Mouse (Mus musculus) heart, embryonic 13.5 days (tissue): ENCODE results near the gene Dppa5a. TPM values are rescaled to one million over a fixed set of nuclear protein-coding genes. Genes with fewer than 3 reads are reported as not detected.
"Not testable (repeated sequence)": the region's sequence is repeated elsewhere in the genome, so short reads cannot be mapped to it uniquely, and the experiment has no call there.

Experiments
- ATAC-seq: fragments of 200-750 bp; cut with Nextera tagmentation; 2 replicates; pipeline ENCODE4 v1.8.0; 2017; ENCODE audit warnings: moderate TSS enrichment; ENCODE audit not compliant: insufficient number of reproducible peaks, low FRiP score, low TSS enrichment; ENCODE audit errors: extremely low read depth
- H3K27ac ChIP-seq: fragments of 300-500 bp; sonication (generic); replicated peaks from 2 replicates; pipeline ENCODE4 v1.5.1; 2015; ENCODE audit warnings: moderate library complexity, mild to moderate bottlenecking, inconsistent platforms
- H3K27me3 ChIP-seq: fragments of 300-500 bp; sonication (generic); replicated peaks from 2 replicates; pipeline ENCODE4 v1.6.1; 2015; ENCODE audit warnings: mild to moderate bottlenecking, inconsistent platforms
- H3K36me3 ChIP-seq: fragments of 300-500 bp; sonication (generic); 2 replicates; pipeline ENCODE4 v1.6.1; 2015; ENCODE audit warnings: mild to moderate bottlenecking, inconsistent platforms
- H3K4me1 ChIP-seq: fragments of 300-500 bp; sonication (generic); 2 replicates; pipeline ENCODE4 v1.6.1; 2015; ENCODE audit warnings: inconsistent platforms
- H3K4me2 ChIP-seq: fragments of 300-500 bp; sonication (generic); 2 replicates; pipeline ENCODE4 v1.6.1; 2015; ENCODE audit warnings: inconsistent platforms, mild to moderate bottlenecking, moderate library complexity
- H3K4me3 ChIP-seq: fragments of 300-500 bp; sonication (generic); 2 replicates; pipeline ENCODE4 v1.5.1; 2015; ENCODE audit warnings: moderate library complexity, mild to moderate bottlenecking, inconsistent platforms
- H3K9ac ChIP-seq: fragments of 300-500 bp; sonication (generic); 2 replicates; pipeline ENCODE4 v1.6.1; 2015; ENCODE audit warnings: inconsistent platforms, mild to moderate bottlenecking, moderate library complexity
- H3K9me3 ChIP-seq: fragments of 300-500 bp; sonication (generic); 2 replicates; pipeline ENCODE4 v1.6.1; 2016; ENCODE audit warnings: inconsistent platforms
- WGBS: fragments of 180-500 bp; shearing (Covaris S2); methylation state at CpG from one replicate; pipeline ENCODE4 v1.1.7; 2015; ENCODE audit warnings: mixed read lengths; 5-methylcytosine and 5-hydroxymethylcytosine counted together
- polyA plus RNA-seq: library from polyadenylated mRNA; unstranded; fragments of >200 nt; fragmentation: Nextera tagmentation; extraction: Ambion mirVana; gene quantifications from 2 replicates; pipeline ENCODE4 v1.2.1, GENCODE M21; 2015

Gene Dppa5a
- polyA plus RNA-seq = not detected in 2 replicates

- not testable (repeated sequence) for H3K9me3 ChIP-seq, H3K9ac ChIP-seq, H3K4me2 ChIP-seq, H3K27me3 ChIP-seq, H3K27ac ChIP-seq, ATAC-seq, H3K36me3 ChIP-seq, H3K4me3 ChIP-seq, H3K4me1 ChIP-seq
- 80% methylated on average over 16 of the region's 16 CpGs for WGBS
These were observed at the start of gene Dppa5a for GRCm38 (mm10) chr9:78367959-78368358. TSS of gene Dppa5a (minus strand) at chr9:78368177.

- H3K9me3 ChIP-seq = no peaks in the 10 kb centered on the region
- no peaks in the 10 kb centered on the region for H3K36me3 ChIP-seq
- H3K27me3 ChIP-seq = peaks cover 27% of the 10 kb centered on the region
- H3K4me2 ChIP-seq = no peak overlapping the region
- H3K4me3 ChIP-seq = no peak overlapping the region
- H3K4me1 ChIP-seq = no peaks in the 10 kb centered on the region
- H3K9ac ChIP-seq = no peak overlapping the region
- 90% methylated on average over 7 of the region's 7 CpGs for WGBS
- no peak overlapping the region for H3K27ac ChIP-seq
- ATAC-seq = no peak
These were observed 33.6 kb upstream of the Dppa5a start for GRCm38 (mm10) chr9:78401596-78401995.

DNA sequence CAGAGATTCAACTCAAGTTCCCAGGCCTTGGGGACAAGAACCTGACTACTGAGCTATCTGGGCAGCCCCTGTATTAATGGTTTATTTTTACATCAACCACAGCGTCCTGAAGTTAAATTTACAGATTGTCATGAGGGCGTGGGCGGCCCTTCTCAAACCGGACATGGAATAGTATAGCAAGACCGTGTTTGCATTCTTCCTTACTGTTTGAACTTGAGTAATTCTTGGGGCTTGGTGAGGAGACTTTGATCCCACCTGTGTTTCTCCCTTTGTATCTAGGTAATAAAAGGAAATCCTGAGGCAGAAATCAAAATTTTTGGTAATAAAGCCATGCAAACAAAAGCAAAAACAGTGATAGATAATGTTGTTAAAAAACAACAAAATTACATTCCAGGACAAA is 32.6 kb upstream of the Dppa5a start:
- no peak for ATAC-seq
- H3K4me2 ChIP-seq = no peak overlapping the region
- H3K9ac ChIP-seq = no peak overlapping the region
- H3K4me1 ChIP-seq = peaks cover 9% of the 10 kb centered on the region
- no peaks in the 10 kb centered on the region for H3K9me3 ChIP-seq
- no peaks in the 10 kb centered on the region for H3K36me3 ChIP-seq
- 78% methylated on average over 5 of the region's 5 CpGs for WGBS
- peaks cover 37% of the 10 kb centered on the region for H3K27me3 ChIP-seq
- H3K4me3 ChIP-seq = no peak overlapping the region
- H3K27ac ChIP-seq = no peak overlapping the region

DNA sequence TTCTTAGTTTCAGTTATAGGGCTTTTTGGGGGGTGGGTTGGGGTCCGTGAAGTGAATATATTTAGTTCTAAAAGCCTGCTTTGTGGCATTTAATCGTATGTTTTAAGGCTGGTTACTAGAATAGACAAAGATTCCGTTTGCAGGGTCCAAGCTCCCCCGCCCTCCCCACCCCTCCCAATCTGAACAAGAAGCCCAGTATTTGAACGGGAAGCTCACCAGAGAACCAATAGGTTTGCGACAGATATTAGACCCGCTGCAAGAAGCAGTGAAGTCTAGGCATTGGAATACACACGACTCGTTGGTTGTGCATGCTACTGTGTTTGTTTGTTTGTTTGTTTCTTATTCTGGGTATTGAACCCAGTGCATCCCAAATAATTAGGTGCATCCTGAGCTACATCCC is 28.5 kb upstream of the Dppa5a start:
- peak overlapping the region; percentile 55 for H3K4me3 ChIP-seq
- peaks cover 77% of the 10 kb centered on the region for H3K27me3 ChIP-seq
- WGBS = 56% methylated on average over 9 of the region's 9 CpGs
- no peak for ATAC-seq
- no peaks in the 10 kb centered on the region for H3K9me3 ChIP-seq
- no peak overlapping the region for H3K27ac ChIP-seq
- H3K4me2 ChIP-seq = peak overlapping the region; percentile 76
- H3K9ac ChIP-seq = no peak overlapping the region
- H3K36me3 ChIP-seq = no peaks in the 10 kb centered on the region
- H3K4me1 ChIP-seq = peaks cover 13% of the 10 kb centered on the region

DNA sequence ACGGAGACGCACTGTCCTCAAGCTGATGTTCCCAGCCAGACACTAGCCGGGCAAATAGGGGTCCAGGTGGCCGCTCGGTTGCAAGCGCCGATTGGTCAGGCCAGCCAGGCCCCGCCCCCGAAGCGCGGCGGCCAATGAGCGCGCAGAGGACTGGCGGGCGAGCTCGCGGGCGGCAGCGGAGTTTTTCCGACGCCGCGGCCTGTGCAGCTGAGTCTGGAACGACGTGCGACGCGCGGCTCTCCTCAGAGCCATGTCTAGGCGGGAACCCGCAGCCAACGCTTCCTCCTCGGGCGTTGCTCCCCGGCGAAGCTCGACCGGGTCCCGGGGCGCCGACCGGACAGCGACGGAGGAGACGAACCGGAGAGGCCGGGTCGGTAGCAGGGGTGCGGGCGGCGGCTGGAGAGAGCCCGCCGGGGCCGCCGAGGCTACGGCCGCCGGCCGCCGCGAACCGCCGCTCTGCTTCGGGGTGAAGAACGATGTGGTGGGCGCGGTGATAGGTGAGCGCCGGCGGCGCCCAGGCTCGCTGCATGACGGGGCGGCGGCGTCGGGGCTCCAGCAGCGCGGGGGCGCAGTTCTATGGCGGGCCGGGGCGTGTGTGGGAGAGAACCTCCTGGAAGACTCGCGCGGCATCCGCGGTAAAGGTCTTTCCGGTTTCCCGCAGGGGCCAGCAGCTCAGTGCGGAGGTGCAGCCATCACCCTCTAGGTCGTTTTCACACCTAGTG is 27.8 kb upstream of the Dppa5a start, which contains the start of gene Ddx43:
Gene Ddx43 (plus strand): TSS at position 148 of the 722 bp plus-strand sequence.
- no peaks in the 10 kb centered on the region for H3K36me3 ChIP-seq
- peaks cover 84% of the 10 kb centered on the region for H3K27me3 ChIP-seq
- H3K4me1 ChIP-seq = peaks cover 13% of the 10 kb centered on the region
- H3K27ac ChIP-seq = no peak within 1 kb of the TSS
- H3K9ac ChIP-seq = peak within 1 kb of the TSS; percentile 68
- peak within 1 kb of the TSS; percentile 76 for H3K4me2 ChIP-seq
- no peaks in the 10 kb centered on the region for H3K9me3 ChIP-seq
- peak; percentile 54; the same call in 1 of the 2 replicates for ATAC-seq
- peak within 1 kb of the TSS; percentile 55 for H3K4me3 ChIP-seq
- 2% methylated on average over 93 of the region's 93 CpGs for WGBS

- peak overlapping the region; percentile 76 for H3K4me2 ChIP-seq
- no peaks in the 10 kb centered on the region for H3K36me3 ChIP-seq
- 33% methylated on average over 11 of the region's 11 CpGs for WGBS
- H3K27ac ChIP-seq = no peak overlapping the region
- H3K4me3 ChIP-seq = peak overlapping the region; percentile 55
- no peak overlapping the region for H3K9ac ChIP-seq
- no peak for ATAC-seq
- H3K9me3 ChIP-seq = no peaks in the 10 kb centered on the region
- peaks cover 13% of the 10 kb centered on the region for H3K4me1 ChIP-seq
- H3K27me3 ChIP-seq = peaks cover 84% of the 10 kb centered on the region
These were observed 27.3 kb upstream of the Dppa5a start for GRCm38 (mm10) chr9:78395244-78395629.

DNA sequence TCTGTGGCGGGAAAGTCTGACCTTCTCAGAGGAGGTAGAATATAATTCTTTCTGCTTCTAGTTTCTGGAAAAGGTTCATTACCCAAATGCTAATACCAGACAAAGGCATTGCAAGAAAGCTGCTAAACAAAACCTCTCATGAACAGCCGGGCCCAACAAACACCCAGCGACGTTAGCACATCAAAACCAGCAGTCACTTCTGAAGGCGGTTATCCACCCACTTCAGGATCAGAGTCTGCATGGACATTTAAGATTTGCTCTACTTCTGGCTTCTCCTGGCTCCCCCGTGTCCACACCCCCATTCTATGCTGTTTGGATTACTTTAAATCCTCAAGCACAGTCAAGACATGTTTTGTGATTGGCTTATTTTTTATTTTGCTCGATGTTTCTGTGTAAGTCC is 26.6 kb upstream of the Dppa5a start:
- Histone ChIP-seq H3K36me3 (no peaks in the 10 kb centered on the region), H3K4me3 (no peak overlapping the region), H3K9me3 (no peaks in the 10 kb centered on the region), H3K27me3 (peaks cover 83% of the 10 kb centered on the region), H3K4me1 (peaks cover 13% of the 10 kb centered on the region), H3K27ac (no peak overlapping the region), H3K9ac (no peak overlapping the region), H3K4me2 (no peak overlapping the region)
- ATAC-seq = no peak
- WGBS = 58% methylated on average over 7 of the region's 7 CpGs

GRCm38 (mm10) chr9:78393741-78394140 is 25.8 kb upstream of the Dppa5a start:
- H3K27me3 ChIP-seq = peaks cover 76% of the 10 kb centered on the region
- H3K4me1 ChIP-seq = peaks cover 13% of the 10 kb centered on the region
- no peaks in the 10 kb centered on the region for H3K9me3 ChIP-seq
- H3K4me2 ChIP-seq = no peak overlapping the region
- H3K9ac ChIP-seq = no peak overlapping the region
- H3K36me3 ChIP-seq = no peaks in the 10 kb centered on the region
- no peak for ATAC-seq
- WGBS = 73% methylated on average over 10 of the region's 10 CpGs
- H3K27ac ChIP-seq = no peak overlapping the region
- no peak overlapping the region for H3K4me3 ChIP-seq

- 27% methylated on average over 5 of the region's 5 CpGs for WGBS
- no peaks in the 10 kb centered on the region for H3K9me3 ChIP-seq
- peaks cover 42% of the 10 kb centered on the region for H3K27me3 ChIP-seq
- no peak for ATAC-seq
- H3K4me3 ChIP-seq = no peak overlapping the region
- no peaks in the 10 kb centered on the region for H3K36me3 ChIP-seq
- no peaks in the 10 kb centered on the region for H3K4me1 ChIP-seq
- H3K4me2 ChIP-seq = no peak overlapping the region
- no peak overlapping the region for H3K27ac ChIP-seq
- no peak overlapping the region for H3K9ac ChIP-seq
These were observed 22.0 kb upstream of the Dppa5a start for GRCm38 (mm10) chr9:78389981-78390380.

- Histone ChIP-seq H3K4me3 (no peak overlapping the region), H3K27ac (no peak overlapping the region), H3K9ac (no peak overlapping the region), H3K36me3 (no peaks in the 10 kb centered on the region), H3K9me3 (no peaks in the 10 kb centered on the region), H3K4me2 (no peak overlapping the region), H3K4me1 (no peaks in the 10 kb centered on the region), H3K27me3 (peaks cover 12% of the 10 kb centered on the region)
- 78% methylated on average over 7 of the region's 7 CpGs for WGBS
- ATAC-seq = no peak
These were observed 19.0 kb upstream of the Dppa5a start for GRCm38 (mm10) chr9:78386947-78387346.

DNA sequence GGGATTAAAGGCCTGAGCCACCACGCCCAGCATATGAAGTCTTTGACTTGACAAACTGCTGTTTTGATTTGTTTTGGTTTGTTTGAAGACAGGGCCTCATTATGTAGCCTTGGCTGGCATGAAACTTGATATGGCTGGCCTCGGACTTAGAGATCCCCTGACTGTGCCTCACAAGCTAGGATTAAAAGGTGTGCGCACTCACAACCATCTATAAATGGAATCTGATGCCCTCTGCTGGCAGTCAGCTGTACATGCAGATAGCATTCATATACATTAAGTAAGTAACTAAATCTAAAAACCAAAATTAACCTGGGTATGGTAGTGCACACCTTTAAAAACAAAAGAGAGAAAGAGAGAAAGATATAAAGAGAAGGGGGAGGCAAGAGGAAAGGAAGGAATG is 17.9 kb upstream of the Dppa5a start:
- Histone ChIP-seq H3K27ac (no peak overlapping the region), H3K4me3 (no peak overlapping the region), H3K9ac (no peak overlapping the region), H3K36me3 (no peaks in the 10 kb centered on the region), H3K9me3 (no peaks in the 10 kb centered on the region), H3K4me1 (no peaks in the 10 kb centered on the region), H3K27me3 (peaks cover 1% of the 10 kb centered on the region), H3K4me2 (no peak overlapping the region)
- 52% methylated on average over 3 of the region's 3 CpGs for WGBS
- no peak for ATAC-seq
